Comparison of ENCODE assay signal across 13 mouse cellular contexts in the genomic region with DNA sequence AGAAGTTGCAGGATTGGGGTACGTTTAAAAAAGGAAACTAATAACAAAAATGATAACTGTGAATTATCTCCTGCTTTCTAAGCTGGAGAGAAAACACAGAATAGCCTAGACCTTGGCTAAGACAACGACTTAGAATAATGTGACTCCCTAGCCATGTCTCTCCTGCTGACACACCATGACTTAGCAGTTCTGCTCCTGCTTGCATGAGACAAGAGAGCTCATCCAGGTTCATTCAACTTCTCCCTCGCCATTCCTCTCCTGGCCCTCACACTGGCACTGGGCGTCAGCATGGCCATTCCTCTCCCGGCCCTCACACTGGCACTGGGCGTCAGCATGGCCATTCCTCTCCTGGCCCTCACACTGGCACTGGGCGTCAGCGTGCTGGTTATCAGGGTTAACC. TPM values are rescaled to one million over a fixed set of nuclear protein-coding genes. Genes with fewer than 3 reads are reported as not detected.
DNase-seq lines count a peak whose midpoint lies in the region; ATAC-seq lines count a peak whose summit lies in the region.
"Had no signal": no experiment of that assay in that cellular context is flagged by ENCODE, and none has a peak within 500 bp of the region (broad histone marks: within the 10 kb centered on the region; RNA-seq: fewer than 3 reads in every experiment).

No protein-coding gene starts in this region.

- no peak overlapping the region for H3K9ac ChIP-seq in forebrain, embryonic 13.5 days
- H3K9ac ChIP-seq: embryonic facial prominence, embryonic 12.5 days had no signal

- DNase-seq in forebrain, embryonic 10.5 days (ENCODE audit: extremely low spot score, low spot score), result no peak
- DNase-seq in 3134 (ENCODE audit: extremely low read depth, insufficient read length, low spot score), result peak; percentile 15
- peak; percentile 25 to 32 for DNase-seq in adrenal gland, postnatal 36 days
- peak; percentile 86 for DNase-seq in liver
- no peak for DNase-seq in embryo, embryonic 10.5 days (ENCODE audit: low spot score)
- no peak for DNase-seq in ovary, adult 18-20 months (ENCODE audit: low spot score)
- no peak for DNase-seq in cerebellum, adult 18-20 months
- DNase-seq: gastrocnemius, postnatal 10 days; lung, postnatal 14 days had no signal

- H3K36me3 ChIP-seq in forebrain, embryonic 10.5 days (replicated peaks), result peaks cover 7% of the 10 kb centered on the region
- H3K36me3 ChIP-seq in forebrain, embryonic 13.5 days (ENCODE audit: poor library complexity, severe bottlenecking), result peaks cover 6% of the 10 kb centered on the region

- H3K9me3 ChIP-seq in forebrain, embryonic 10.5 days, result no peaks in the 10 kb centered on the region
- H3K9me3 ChIP-seq in forebrain, embryonic 13.5 days (replicated peaks), result no peaks in the 10 kb centered on the region
- H3K9me3 ChIP-seq: embryonic facial prominence, embryonic 12.5 days had no signal

- no peak overlapping the region for H3K4me3 ChIP-seq in forebrain, embryonic 10.5 days
- H3K4me3 ChIP-seq in forebrain, embryonic 13.5 days, result no peak overlapping the region
- H3K4me3 ChIP-seq: embryonic facial prominence, embryonic 12.5 days had no signal

- peak overlapping the region; percentile 51; the same call in 1 of the 2 replicates for H3K27ac ChIP-seq in forebrain, embryonic 10.5 days
- no peak overlapping the region for H3K27ac ChIP-seq in forebrain, embryonic 13.5 days
- H3K27ac ChIP-seq: embryonic facial prominence, embryonic 12.5 days had no signal

- no peak overlapping the region for H3K4me2 ChIP-seq in forebrain, embryonic 13.5 days
- H3K4me2 ChIP-seq: embryonic facial prominence, embryonic 12.5 days had no signal

- H3K27me3 ChIP-seq in forebrain, embryonic 10.5 days (ENCODE audit: poor library complexity, severe bottlenecking), result no peaks in the 10 kb centered on the region
- H3K27me3 ChIP-seq in forebrain, embryonic 13.5 days, result no peaks in the 10 kb centered on the region
- H3K27me3 ChIP-seq: embryonic facial prominence, embryonic 12.5 days had no signal

- ATAC-seq in forebrain, embryonic 13.5 days, result no peak
- ATAC-seq: CD4-positive, CD25-positive, alpha-beta regulatory T cell, adult 4 months; inflammation-experienced regulatory T-cells, adult 6 months had no signal

- 86% methylated on average over 8 of the region's 8 CpGs for WGBS in forebrain, embryonic 10.5 days
- whole genome bisulfite sequencing in forebrain, embryonic 13.5 days, result 88% methylated on average over 8 of the region's 8 CpGs

- peaks cover 21% of the 10 kb centered on the region for H3K4me1 ChIP-seq in forebrain, embryonic 10.5 days
- peaks cover 16% of the 10 kb centered on the region for H3K4me1 ChIP-seq in forebrain, embryonic 13.5 days

RNA-seq across cellular contexts. Expression of a gene that starts 4.7 kb away (rescaled TPM):
- 96.7 and 98.2 TPM in 2 replicates for polyA plus RNA-seq in forebrain, embryonic 10.5 days (2016; fragmentation: Nextera tagmentation; extraction: Ambion mirVana)
- 67.3 and 69.8 TPM in 2 replicates for polyA plus RNA-seq in forebrain, embryonic 13.5 days (2015; fragmentation: Nextera tagmentation; extraction: Ambion mirVana)
- total RNA-seq in adrenal gland, postnatal 36 days (2021), result 100 to 1,000 TPM; 285 to 462 TPM

Comparison
In these comparisons a context has a peak if more than half of its experiments do, and no peak if none do; other contexts are left out.
1. DNase-seq: peak in 3134 (single experiment), adrenal gland, postnatal 36 days (2 of 2) and liver (single experiment); none in forebrain, embryonic 10.5 days (single experiment), embryo, embryonic 10.5 days (single experiment), ovary, adult 18-20 months (single experiment) and cerebellum, adult 18-20 months (0 of 2).